Mouse (Mus musculus) fibroblast of lung, adult 2 months (primary cell): Measurements from ENCODE around the gene Togaram2.
"Not testable (repeated sequence)": the region's sequence is repeated elsewhere in the genome, so short reads cannot be mapped to it uniquely, and the experiment has no call there.

Source experiments
- DNase-seq: peaks from one replicate; pipeline ENCODE4 v3.0.0-alpha.2; 2011; ENCODE audit warnings: low read depth

The Togaram2 gene

DNA sequence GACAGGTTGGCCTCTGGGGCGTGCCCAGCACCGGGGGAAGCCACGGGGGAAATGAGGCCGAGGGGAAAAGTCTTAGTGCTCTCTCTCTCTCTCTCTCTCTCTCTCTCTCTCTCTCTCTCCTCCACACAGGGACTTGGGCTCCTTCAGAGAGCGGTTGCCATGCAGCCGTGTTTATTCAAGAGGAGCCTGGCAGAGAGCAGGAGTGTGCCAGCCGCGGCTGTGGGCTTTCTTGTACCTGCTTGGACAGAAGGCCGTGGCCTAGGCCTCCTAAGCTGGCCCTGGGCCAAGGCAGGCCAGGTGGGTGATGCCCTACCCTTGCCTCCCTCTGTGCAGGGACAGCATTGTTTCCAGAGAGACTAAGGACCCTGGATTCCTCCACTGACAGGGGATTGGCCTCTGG is at the start of gene Togaram2:
Togaram2 (plus strand) TSS at position 170 of the 400 bp plus-strand sequence.
- no peak for DNase-seq

DNA sequence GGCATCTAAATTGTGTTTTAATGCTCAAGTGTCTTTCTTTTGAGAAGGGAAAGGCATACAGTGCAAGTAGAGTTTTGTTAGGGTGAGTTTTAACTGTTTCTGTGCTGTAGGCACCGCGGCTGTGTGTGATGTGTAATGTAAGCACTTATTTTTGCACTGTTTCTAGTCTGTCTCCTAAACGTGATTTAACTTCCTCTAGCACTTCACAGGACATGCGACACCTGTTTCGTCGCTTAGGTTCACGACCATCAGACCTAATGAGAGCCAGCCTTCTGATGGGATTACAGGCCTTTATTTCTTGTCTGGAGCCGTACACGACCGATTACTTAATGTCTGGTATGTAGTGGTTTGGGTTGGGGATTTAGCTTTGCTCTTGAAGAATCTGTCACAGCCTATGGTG is 41.3 kb upstream of the Togaram2 start:
- DNase-seq: no peak

DNA sequence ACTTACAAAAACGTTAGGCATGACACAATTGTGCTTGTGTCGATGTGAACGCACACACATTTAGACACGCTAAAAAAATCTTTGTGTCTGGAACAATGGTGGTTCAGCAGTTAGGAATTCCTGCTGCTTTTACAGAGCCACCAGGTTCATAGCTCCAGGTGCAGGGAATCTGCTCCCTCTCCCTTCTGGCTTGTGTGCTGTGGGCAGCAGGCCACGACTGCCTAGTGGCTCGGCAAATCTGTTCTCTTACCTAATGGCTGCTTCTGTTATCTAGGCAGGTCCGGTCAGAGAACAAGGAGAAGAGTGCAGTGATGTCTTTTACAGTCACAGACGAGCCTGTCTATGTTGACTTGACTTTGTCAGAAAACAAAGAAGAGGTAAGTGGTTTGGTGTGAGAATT is 39.7 kb upstream of the Togaram2 start:
- DNase-seq: no peak

DNA sequence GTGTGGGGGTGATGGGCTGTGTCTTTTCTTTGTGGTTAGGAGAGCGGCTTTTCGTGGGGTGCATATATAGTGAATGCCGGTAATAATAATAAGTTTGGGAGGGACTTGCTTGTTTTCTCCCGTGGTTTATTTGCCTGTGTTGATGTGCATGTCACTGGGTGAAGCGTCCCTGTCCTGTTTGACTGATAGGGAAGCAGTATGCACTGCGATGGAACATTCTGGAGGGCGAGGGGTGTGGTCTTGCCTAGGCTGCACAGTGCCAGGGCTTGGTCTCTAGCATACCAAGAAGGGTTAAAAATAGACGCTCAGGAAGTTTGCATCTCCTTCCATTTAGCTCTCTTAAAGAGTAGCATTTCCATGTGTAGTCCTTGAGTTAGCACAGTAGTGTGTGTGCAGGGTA is 36.3 kb upstream of the Togaram2 start:
- no peak for DNase-seq

- no peak for DNase-seq
These were observed 35.3 kb upstream of the Togaram2 start for GRCm38 (mm10) chr17:71637750-71638265.

GRCm38 (mm10) chr17:71639056-71639455 is 34.0 kb upstream of the Togaram2 start:
- not testable (repeated sequence) for DNase-seq

GRCm38 (mm10) chr17:71640421-71641085 is 32.5 kb upstream of the Togaram2 start:
- no peak for DNase-seq

- no peak for DNase-seq
These were observed 30.9 kb upstream of the Togaram2 start for GRCm38 (mm10) chr17:71642190-71642589.

- no peak for DNase-seq
These were observed 23.1 kb upstream of the Togaram2 start for GRCm38 (mm10) chr17:71650011-71650410.

GRCm38 (mm10) chr17:71652495-71652894 is 20.6 kb upstream of the Togaram2 start:
- no peak for DNase-seq

GRCm38 (mm10) chr17:71652934-71653333 is 20.1 kb upstream of the Togaram2 start:
- no peak for DNase-seq

DNA sequence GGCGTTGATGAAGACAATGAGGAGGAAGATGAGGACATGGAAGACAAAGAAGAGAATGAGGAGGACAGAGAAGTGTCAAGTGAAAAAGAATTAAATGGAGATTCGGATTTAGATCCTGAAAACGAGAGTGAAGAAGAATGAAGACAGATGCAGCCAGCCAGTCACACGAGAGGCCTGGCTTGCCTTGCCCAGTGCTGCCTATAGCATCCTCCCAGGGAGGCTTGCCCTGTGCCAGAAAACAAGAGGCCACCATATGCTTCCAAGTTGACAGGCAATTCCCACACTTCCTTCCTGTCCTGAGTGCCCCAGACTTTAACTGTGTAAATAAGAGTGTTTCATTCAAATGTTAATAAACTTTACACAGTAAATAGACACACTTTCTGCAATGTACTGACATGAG is 15.5 kb upstream of the Togaram2 start:
- no peak for DNase-seq

GRCm38 (mm10) chr17:71658666-71659065 is 14.4 kb upstream of the Togaram2 start:
- no peak for DNase-seq

DNA sequence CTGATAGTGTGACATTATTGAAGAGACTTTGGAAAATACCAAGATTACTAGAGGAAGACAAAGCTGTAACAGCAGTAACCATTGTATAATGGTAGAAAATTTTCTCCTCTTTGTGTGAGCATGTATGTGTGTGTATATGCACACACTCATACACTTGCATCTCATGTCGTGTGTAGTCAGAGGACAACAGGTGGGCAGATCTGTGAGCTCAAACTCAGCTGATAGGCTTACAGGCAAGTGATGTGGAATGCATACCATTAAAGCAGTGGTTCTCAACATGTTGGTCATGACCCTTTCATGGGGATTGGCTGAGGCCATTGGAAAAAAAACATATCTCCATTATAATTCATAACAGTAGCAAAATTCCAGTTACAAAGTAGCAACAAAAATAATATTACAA is 12.7 kb upstream of the Togaram2 start:
- DNase-seq: no peak

- DNase-seq: peak; percentile 46
These were observed 10.3 kb upstream of the Togaram2 start for GRCm38 (mm10) chr17:71662751-71663250.

- no peak for DNase-seq
These were observed 9.6 kb upstream of the Togaram2 start for GRCm38 (mm10) chr17:71663491-71663890.

- DNase-seq: no peak
These were observed 8.9 kb upstream of the Togaram2 start for GRCm38 (mm10) chr17:71664172-71664571.

GRCm38 (mm10) chr17:71665201-71665600 is 7.9 kb upstream of the Togaram2 start:
- no peak for DNase-seq

- no peak for DNase-seq
These were observed 3.5 kb upstream of the Togaram2 start for GRCm38 (mm10) chr17:71669511-71669910.

DNA sequence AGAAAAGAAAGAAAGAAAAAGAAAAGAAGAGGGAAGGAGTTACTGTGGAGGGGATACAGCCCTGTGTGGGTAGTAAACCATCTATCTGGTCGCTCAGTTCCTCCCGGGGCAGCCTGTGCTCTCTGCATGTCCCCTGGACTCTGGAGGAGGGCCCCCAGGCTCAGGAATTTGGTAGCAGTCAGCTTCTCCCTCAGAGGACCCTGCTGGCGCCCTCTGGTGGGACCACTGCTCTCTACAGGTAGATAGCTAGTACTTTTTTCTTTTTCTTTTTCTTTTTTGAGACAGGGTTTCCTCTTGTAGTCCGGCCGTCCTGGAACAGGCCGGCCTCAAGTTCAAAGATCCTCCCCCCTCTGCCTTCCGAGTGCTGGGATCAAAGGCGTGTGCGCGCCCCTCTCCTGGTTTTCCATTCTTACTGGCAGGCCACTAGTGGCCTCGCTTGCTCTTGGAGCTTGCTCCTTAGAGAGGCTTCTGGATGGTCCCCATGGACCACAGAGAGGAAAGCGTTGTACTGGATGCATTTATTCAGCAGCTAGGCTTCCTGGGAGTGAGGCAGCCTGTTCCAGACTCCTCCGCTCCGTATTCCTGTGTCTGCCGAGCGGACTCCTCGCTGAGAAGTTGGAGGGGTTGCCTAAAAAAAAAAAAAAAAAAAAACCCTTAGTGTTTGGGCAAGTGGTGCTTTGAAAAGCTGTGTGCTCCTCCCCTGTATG is 1.1 kb upstream of the Togaram2 start:
- DNase-seq: no peak

DNA sequence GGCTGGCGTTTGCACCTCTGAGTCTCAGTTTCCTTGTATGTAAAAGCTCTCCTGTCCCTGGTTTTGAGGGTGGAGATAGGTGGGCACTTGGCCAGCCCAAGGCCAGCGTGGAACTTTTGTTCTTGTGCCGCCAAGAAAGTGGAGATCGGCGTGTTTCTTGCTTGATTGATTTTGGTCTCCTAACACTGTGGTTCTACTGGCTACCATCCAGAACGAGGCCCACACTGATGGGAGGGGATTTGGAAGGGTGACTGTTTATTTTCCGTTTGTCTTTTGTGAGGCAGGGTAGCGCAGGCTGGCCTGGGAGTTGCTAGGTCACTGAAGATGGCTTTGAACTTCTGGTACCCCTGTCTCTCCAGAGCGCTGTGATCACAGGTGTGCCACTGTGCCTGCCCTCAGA is 875 bp downstream of the Togaram2 start:
- no peak for DNase-seq

- no peak for DNase-seq
These were observed 1.8 kb downstream of the Togaram2 start for GRCm38 (mm10) chr17:71674886-71675285.

GRCm38 (mm10) chr17:71681666-71682065 is 8.6 kb downstream of the Togaram2 start:
- DNase-seq: no peak
